Mouse (Mus musculus) liver, embryonic 13.5 days (tissue): ENCODE measurements at regions not wholly inside any gene's neighbourhood (a gene's known extent, or its start where the extent isn't known, plus 50 kb on each side); places are given as distances from the start of the nearest gene placed in this dataset.

Source experiments
- ATAC-seq: fragments of 200-750 bp; cut with Nextera tagmentation; 2 replicates; pipeline ENCODE4 v1.8.0; 2017; ENCODE audit warnings: low read depth, mild to moderate bottlenecking, moderate number of reproducible peaks, moderate library complexity
- DNase-seq: peaks from one replicate; pipeline ENCODE4 v3.0.0; 2022
- H3K27ac ChIP-seq: fragments of 300-500 bp; sonication (generic); 2 replicates; pipeline ENCODE4 v1.5.1; 2015; ENCODE audit warnings: moderate library complexity, mild to moderate bottlenecking, inconsistent platforms
- H3K27me3 ChIP-seq: fragments of 300-500 bp; sonication (generic); 2 replicates; pipeline ENCODE4 v1.6.1; 2015; ENCODE audit warnings: mild to moderate bottlenecking, inconsistent platforms
- H3K36me3 ChIP-seq: fragments of 300-500 bp; sonication (generic); 2 replicates; pipeline ENCODE4 v1.6.1; 2015; ENCODE audit warnings: mild to moderate bottlenecking, inconsistent platforms
- H3K4me1 ChIP-seq: fragments of 300-500 bp; sonication (generic); replicated peaks from 2 replicates; pipeline ENCODE4 v1.6.1; 2015; ENCODE audit warnings: inconsistent platforms
- H3K4me2 ChIP-seq: fragments of 300-500 bp; sonication (generic); 2 replicates; pipeline ENCODE4 v1.6.1; 2015; ENCODE audit warnings: inconsistent platforms, mild to moderate bottlenecking, moderate library complexity
- H3K4me3 ChIP-seq: fragments of 300-500 bp; sonication (generic); replicated peaks from 2 replicates; pipeline ENCODE4 v1.5.1; 2015; ENCODE audit warnings: mild to moderate bottlenecking, inconsistent platforms
- H3K9ac ChIP-seq: fragments of 300-500 bp; sonication (generic); 2 replicates; pipeline ENCODE4 v1.6.1; 2015; ENCODE audit warnings: mild to moderate bottlenecking, inconsistent platforms
- H3K9me3 ChIP-seq: fragments of 300-500 bp; sonication (generic); replicated peaks from 2 replicates; pipeline ENCODE4 v1.6.1; 2016; ENCODE audit warnings: inconsistent platforms
- WGBS: fragments of 180-500 bp; shearing (Covaris S2); methylation state at CpG from one replicate; pipeline ENCODE4 v1.1.7; 2015; ENCODE audit not compliant: insufficient replicate concordance; 5-methylcytosine and 5-hydroxymethylcytosine counted together

- ATAC-seq (no peak), DNase-seq (no peak)
- no peaks in the 10 kb centered on the region for H3K4me1 ChIP-seq
- no peaks in the 10 kb centered on the region for H3K27me3 ChIP-seq
- no peaks in the 10 kb centered on the region for H3K36me3 ChIP-seq
- no peak overlapping the region for H3K27ac ChIP-seq
- no peak overlapping the region for H3K9ac ChIP-seq
- no peak overlapping the region for H3K4me3 ChIP-seq
- H3K9me3 ChIP-seq, result no peaks in the 10 kb centered on the region
- 40% methylated on average over 2 of the region's 2 CpGs for WGBS
- H3K4me2 ChIP-seq, result no peak overlapping the region
These were observed 73.6 kb upstream of the Kctd3 start for GRCm38 (mm10) chr1:189081267-189081666.

GRCm38 (mm10) chr1:189080797-189081196 lies 73.2 kb upstream of the Kctd3 start:
- peak; percentile 6 for DNase-seq
- no peak overlapping the region for H3K4me2 ChIP-seq
- H3K9me3 ChIP-seq, result no peaks in the 10 kb centered on the region
- H3K4me3 ChIP-seq, result no peak overlapping the region
- no peaks in the 10 kb centered on the region for H3K36me3 ChIP-seq
- H3K27ac ChIP-seq, result no peak overlapping the region
- WGBS, result 14% methylated on average over 9 of the region's 9 CpGs
- H3K9ac ChIP-seq, result no peak overlapping the region
- H3K4me1 ChIP-seq, result no peaks in the 10 kb centered on the region
- no peaks in the 10 kb centered on the region for H3K27me3 ChIP-seq
- 0 out of 2 replicates have a peak, but pooled peaks have one; percentile 29 for ATAC-seq

DNA sequence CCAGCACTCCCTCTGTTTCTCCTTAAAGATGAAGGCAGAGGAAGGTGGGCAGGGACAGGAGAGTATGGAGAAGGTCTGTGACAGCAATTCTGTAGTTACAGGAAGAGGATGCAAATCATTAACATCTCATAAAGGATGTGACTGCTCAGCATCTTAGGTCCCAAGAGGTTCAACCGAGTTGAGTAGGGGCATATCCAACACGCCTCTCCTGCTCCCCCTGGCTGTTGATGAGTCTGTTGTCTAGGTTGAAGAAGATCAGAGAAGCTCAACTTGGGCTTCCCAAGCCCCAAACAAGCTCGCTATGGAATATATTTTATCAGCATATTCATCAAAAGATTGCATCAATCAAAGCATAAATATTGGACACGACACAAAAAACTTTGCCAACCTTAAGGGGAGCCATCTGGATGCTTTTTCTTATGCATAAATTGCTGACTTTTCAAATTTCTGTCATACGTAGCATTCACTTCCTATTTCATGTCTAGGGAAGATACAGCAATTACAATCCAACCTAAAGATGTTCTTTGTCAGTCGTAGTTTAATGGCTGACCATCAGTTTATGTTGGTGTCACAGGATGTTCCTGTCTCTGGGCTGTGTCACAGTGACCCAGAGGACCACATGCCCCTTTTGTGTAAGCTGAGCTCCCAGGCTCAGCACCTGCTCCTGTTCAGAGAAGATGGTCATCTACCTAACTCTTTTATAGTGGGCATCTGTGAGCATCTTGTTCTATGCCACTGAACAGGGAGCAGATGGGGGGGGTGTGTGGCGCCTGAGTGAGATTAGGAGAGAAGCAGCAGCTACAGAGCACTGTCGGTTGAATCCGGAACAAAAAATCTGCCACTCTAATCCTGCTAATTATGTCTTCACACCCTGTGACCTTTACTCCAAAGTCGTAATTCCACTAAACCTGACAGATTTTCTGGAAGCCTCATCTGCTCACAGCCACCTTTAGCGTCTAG lies 72.1 kb upstream of the Kctd3 start:
- H3K36me3 ChIP-seq, result no peaks in the 10 kb centered on the region
- H3K4me3 ChIP-seq, result no peak overlapping the region
- DNase-seq, result no peak
- WGBS, result 55% methylated on average over 11 of the region's 11 CpGs
- no peak for ATAC-seq
- H3K4me2 ChIP-seq, result no peak overlapping the region
- no peak overlapping the region for H3K27ac ChIP-seq
- H3K9ac ChIP-seq, result no peak overlapping the region
- H3K9me3 ChIP-seq, result no peaks in the 10 kb centered on the region
- no peaks in the 10 kb centered on the region for H3K27me3 ChIP-seq
- H3K4me1 ChIP-seq, result no peaks in the 10 kb centered on the region

DNA sequence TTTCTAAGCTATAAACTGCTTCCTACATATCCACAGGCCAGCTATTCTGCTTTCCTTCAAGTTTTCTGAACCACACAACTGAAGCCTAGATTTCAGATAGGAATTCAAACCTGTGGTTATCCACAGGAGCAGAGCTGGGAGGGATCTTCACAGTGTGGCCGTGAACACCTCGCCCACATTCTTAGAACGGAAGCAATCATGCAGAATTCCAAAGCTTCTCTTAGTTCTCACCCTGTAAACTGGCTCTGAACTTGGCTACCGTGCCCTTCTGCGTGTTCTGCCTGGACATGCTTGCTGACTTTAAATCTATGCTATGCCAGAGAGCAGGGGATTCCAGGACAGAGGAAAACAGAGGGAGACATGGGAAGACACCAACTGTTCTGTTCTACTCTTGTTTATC lies 70.2 kb upstream of the Kctd3 start:
- no peaks in the 10 kb centered on the region for H3K27me3 ChIP-seq
- H3K36me3 ChIP-seq, result no peaks in the 10 kb centered on the region
- no peaks in the 10 kb centered on the region for H3K4me1 ChIP-seq
- no peak overlapping the region for H3K4me3 ChIP-seq
- no peak overlapping the region for H3K27ac ChIP-seq
- H3K9ac ChIP-seq, result no peak overlapping the region
- ATAC-seq (no peak), DNase-seq (no peak)
- 60% methylated on average over 5 of the region's 5 CpGs for WGBS
- H3K9me3 ChIP-seq, result no peaks in the 10 kb centered on the region
- no peak overlapping the region for H3K4me2 ChIP-seq

- DNase-seq (no peak), ATAC-seq (no peak)
- no peak overlapping the region for H3K27ac ChIP-seq
- H3K4me2 ChIP-seq, result no peak overlapping the region
- no peak overlapping the region for H3K4me3 ChIP-seq
- H3K36me3 ChIP-seq, result no peaks in the 10 kb centered on the region
- H3K9ac ChIP-seq, result no peak overlapping the region
- H3K9me3 ChIP-seq, result no peaks in the 10 kb centered on the region
- WGBS, result 63% methylated on average over 4 of the region's 4 CpGs
- no peaks in the 10 kb centered on the region for H3K27me3 ChIP-seq
- H3K4me1 ChIP-seq, result no peaks in the 10 kb centered on the region
These were observed 68.6 kb upstream of the Kctd3 start for GRCm38 (mm10) chr1:189076276-189076675.

- no peaks in the 10 kb centered on the region for H3K36me3 ChIP-seq
- ATAC-seq (no peak), DNase-seq (no peak)
- H3K4me3 ChIP-seq, result no peak overlapping the region
- 60% methylated on average over 13 of the region's 13 CpGs for WGBS
- no peak overlapping the region for H3K9ac ChIP-seq
- H3K4me1 ChIP-seq, result no peaks in the 10 kb centered on the region
- H3K4me2 ChIP-seq, result no peak overlapping the region
- no peaks in the 10 kb centered on the region for H3K27me3 ChIP-seq
- no peaks in the 10 kb centered on the region for H3K9me3 ChIP-seq
- H3K27ac ChIP-seq, result no peak overlapping the region
These were observed 68.0 kb upstream of the Kctd3 start for GRCm38 (mm10) chr1:189075671-189076070.

DNA sequence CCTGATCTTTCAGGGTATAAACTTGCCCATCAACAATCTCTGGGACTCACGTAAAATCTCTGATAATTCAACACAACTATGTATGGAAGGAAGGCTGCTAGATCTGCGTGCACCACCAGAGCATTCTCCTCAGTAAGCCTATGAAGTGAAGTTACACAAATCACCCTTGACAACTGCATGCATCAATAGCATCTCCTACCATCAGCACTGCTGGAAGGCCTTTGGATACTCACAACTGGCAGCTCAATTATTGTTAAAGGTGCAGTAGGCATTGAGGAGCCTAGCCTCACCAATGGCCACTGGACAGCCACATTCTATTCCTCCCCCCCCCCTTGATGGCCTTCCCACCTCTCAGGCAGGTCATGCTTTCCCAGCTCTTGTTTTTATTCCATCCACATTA lies 64.9 kb upstream of the Kctd3 start:
- DNase-seq, result no peak

DNA sequence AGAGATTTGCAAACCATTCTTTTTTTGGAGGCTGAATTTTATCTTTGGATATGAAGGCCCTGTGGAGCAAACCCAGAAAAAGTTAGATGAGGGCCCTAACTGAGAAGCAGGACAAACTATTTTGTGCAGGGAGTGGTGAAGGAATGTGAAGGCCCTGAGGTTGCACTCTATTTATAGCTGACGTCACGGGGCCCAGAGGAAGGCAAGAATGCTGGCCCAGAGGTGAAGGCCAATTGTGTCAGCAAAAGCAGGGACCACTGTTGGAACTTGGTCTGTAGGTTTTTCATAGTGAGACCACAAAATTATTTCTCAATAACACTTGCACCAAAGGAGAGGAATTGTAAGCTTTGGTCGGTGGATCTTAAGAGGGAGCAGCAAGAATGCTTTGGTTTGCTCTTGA lies 60.6 kb upstream of the Kctd3 start:
- no peaks in the 10 kb centered on the region for H3K27me3 ChIP-seq
- no peaks in the 10 kb centered on the region for H3K9me3 ChIP-seq
- WGBS, result 32% methylated on average over 3 of the region's 3 CpGs
- no peaks in the 10 kb centered on the region for H3K4me1 ChIP-seq
- no peak overlapping the region for H3K4me2 ChIP-seq
- DNase-seq (no peak), ATAC-seq (no peak)
- H3K9ac ChIP-seq, result no peak overlapping the region
- no peak overlapping the region for H3K4me3 ChIP-seq
- no peak overlapping the region for H3K27ac ChIP-seq
- no peaks in the 10 kb centered on the region for H3K36me3 ChIP-seq

More for the DNA sequence above, 64.9 kb upstream of the Kctd3 start:
- no peak for ATAC-seq
- H3K4me2 ChIP-seq, result no peak overlapping the region
- H3K9me3 ChIP-seq, result no peaks in the 10 kb centered on the region
- no peaks in the 10 kb centered on the region for H3K36me3 ChIP-seq
- no peak overlapping the region for H3K4me3 ChIP-seq
- no peaks in the 10 kb centered on the region for H3K4me1 ChIP-seq
- no peak overlapping the region for H3K9ac ChIP-seq
- H3K27ac ChIP-seq, result no peak overlapping the region
- no peaks in the 10 kb centered on the region for H3K27me3 ChIP-seq
- 57% methylated on average over 2 of the region's 2 CpGs for WGBS

DNA sequence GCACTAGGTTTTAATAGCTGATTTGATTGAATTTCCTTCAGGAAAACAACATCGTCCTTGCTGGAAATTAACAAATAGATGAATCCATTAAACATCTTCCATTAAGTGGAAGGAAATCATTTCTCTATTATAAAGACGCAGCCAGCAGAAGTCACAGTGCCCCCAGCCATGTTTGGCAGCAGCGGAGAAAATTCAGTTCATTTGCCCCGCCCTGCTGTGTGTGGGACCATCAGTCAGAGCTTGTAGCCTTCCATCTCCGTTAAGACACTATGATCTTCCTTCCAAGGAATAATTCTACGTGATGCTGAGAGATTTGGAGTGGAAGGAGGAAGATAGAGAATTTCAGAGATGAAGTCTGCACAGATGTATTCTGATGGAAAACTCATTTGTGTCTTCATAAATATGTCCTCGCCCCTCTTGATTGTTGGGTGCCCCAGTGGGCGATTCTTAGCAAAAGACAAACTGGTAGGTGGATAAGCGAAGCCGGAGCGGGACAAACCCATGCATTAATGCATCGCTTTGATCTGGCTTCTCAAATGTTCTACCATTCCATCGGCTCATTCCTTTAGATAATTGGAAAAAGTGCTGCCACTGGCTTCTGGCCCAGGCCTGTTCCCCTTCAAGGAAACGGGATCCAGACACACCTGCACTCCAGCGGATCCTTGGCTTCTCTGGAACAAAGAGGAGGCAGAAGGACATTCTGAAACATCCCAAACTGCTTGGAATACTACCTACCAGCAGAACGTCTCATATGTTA lies 59.7 kb upstream of the Kctd3 start:
- no peak for ATAC-seq

GRCm38 (mm10) chr1:189066446-189067151 lies 59.0 kb upstream of the Kctd3 start:
- ATAC-seq, result no peak
- no peak for DNase-seq
- H3K9me3 ChIP-seq, result no peaks in the 10 kb centered on the region
- H3K4me1 ChIP-seq, result no peaks in the 10 kb centered on the region
- H3K9ac ChIP-seq, result no peak overlapping the region
- H3K4me2 ChIP-seq, result no peak overlapping the region
- no peaks in the 10 kb centered on the region for H3K27me3 ChIP-seq
- 48% methylated on average over 5 of the region's 7 CpGs for WGBS
- no peaks in the 10 kb centered on the region for H3K36me3 ChIP-seq
- no peak overlapping the region for H3K27ac ChIP-seq
- no peak overlapping the region for H3K4me3 ChIP-seq

More for the DNA sequence above, 59.7 kb upstream of the Kctd3 start:
- Histone ChIP-seq H3K4me1 (no peaks in the 10 kb centered on the region), H3K27me3 (no peaks in the 10 kb centered on the region), H3K9ac (no peak overlapping the region), H3K4me3 (no peak overlapping the region), H3K27ac (no peak overlapping the region), H3K4me2 (no peak overlapping the region), H3K36me3 (no peaks in the 10 kb centered on the region), H3K9me3 (no peaks in the 10 kb centered on the region)
- 68% methylated on average over 16 of the region's 16 CpGs for WGBS
- DNase-seq, result no peak
